Mouse (Mus musculus) bone marrow, adult 2 months (tissue): ENCODE measurements around the gene BC003965.
"Not testable (repeated sequence)": the region's sequence is repeated elsewhere in the genome, so short reads cannot be mapped to it uniquely, and the experiment has no call there.

ENCODE experiments used
- CTCF ChIP-seq: fragments of 200-500 bp; IDR thresholded peaks from 2 replicates; pipeline ENCODE4 v1.5.1; 2011; ENCODE audit warnings: low read length, control low read depth; ENCODE audit not compliant: control insufficient read depth, insufficient read depth
- POLR2A ChIP-seq: fragments of 200-500 bp; IDR thresholded peaks from 2 replicates; pipeline ENCODE4 v1.6.1; 2011; ENCODE audit warnings: low read depth, mild to moderate bottlenecking, control low read depth, low read length, borderline replicate concordance; ENCODE audit not compliant: control insufficient read depth

DNA sequence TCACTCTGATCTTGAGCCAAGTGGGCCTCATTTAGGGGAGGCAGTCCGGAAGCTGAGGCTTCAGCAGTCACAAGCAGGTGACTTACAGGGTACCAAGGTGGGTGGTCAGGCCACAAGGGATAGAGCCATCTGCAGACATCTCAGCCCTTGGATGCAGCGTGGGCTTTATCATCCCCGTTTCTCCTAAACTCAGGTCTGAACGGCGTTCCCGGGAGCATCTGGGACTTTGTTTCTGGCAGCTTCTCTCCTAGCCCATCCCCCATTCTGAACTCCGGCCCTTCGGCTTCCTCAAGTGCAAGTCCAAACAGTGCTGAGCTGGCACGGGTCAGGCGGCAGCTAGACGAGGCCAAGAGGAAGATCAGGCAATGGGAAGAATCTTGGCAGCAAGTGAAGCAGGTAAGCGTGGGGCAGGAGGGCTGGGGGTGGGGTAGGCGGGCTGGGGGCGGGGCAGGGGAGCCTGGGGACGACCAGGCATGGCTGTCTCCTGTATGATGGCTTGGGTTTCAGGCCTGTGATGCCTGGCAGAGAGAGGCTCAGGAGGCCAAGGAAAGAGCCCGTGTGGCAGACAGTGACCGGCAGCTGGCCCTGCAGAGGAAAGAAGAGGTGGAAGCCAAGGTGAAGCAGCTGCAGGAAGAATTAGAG lies 45.8 kb downstream of the BC003965 start:
- not testable (repeated sequence) for TF ChIP-seq CTCF, POLR2A
